Mouse (Mus musculus): ENCODE measurements around the gene Lrba. TPM values are rescaled to one million over a fixed set of nuclear protein-coding genes. Genes with fewer than 3 reads are reported as not detected.
A peak's percentile ranks its signal among the peaks of the same experiment; 100 is the strongest.

Gene Lrba
- total and polyA plus RNA-seq, 3 experiments, result 9.7 to 24.3 (median 22.5) TPM

DNA sequence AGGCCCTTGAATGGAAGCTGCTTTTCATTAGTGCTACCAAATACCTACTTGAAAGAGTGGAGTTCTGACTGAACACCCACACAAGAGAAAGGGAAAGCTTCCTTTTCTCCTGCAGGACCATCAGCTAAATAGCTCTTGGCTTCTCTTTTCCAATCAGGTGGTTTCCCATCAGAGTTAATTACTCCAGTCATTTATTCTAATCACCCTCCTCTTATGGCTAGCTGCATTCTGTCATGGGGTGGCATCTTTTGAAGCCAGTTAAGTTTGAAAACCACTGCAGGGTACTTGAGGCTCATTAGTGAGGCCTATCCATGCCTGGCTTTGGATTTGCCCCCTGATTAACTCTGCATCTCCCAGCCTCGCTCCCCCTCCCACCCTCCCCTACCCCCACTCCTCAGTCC lies 476.7 kb downstream of the Lrba start:
- no peak for TF ChIP-seq EP300 (IDR thresholded peaks at IDR 0.05; ENCODE audit: insufficient read depth, low read depth, low read length)
- TF ChIP-seq CTCF (IDR thresholded peaks at IDR 0.05), result no peak
- TF ChIP-seq POLR2A (IDR thresholded peaks at IDR 0.05; ENCODE audit: insufficient read depth, low read depth, low read length), result no peak
- Histone ChIP-seq H3K4me3 (no peak overlapping the region), H3K36me3 (ENCODE audit: control insufficient read depth, insufficient read depth, low read length) (no peaks in the 10 kb centered on the region), H3K27me3 (ENCODE audit: control insufficient read depth, insufficient read depth, low read length) (no peaks in the 10 kb centered on the region), H3K27ac (no peak overlapping the region), H3K79me2 (replicated peaks; ENCODE audit: control insufficient read depth, insufficient read depth, low read length) (no peaks in the 10 kb centered on the region), H3K9ac (ENCODE audit: low read depth, low read length) (no peak overlapping the region), H3K4me1 (ENCODE audit: control insufficient read depth, insufficient read depth, low read length) (no peaks in the 10 kb centered on the region)
- WGBS, result 76% methylated on average over 1 of the region's 1 CpGs
- no peak for DNase-seq
- intact Hi-C loops (cut with DNase I), result no loop called here

DNA sequence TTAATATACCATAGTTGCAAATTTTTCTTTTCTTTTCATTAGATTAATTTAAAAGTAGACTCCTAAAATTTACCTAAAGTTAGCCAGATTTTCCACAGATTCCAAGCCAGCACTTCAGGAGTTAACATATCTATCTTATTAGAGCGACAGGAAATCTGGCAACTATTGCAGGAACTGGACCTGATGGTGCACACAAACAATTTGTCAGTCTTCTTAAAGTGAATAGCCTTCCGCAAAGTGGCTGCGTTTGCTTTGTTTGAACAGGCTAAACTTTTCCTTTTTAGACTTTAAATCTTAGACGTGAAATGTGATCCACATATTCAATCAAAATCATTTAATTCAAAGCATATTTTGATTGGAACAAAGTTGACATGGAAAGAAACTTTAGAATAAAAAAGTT lies 485.0 kb downstream of the Lrba start:
- H3K9ac ChIP-seq (ENCODE audit: low read depth, low read length), result no peak overlapping the region
- no peaks in the 10 kb centered on the region for H3K4me1 ChIP-seq (ENCODE audit: control insufficient read depth, insufficient read depth, low read length)
- no peak overlapping the region for H3K4me3 ChIP-seq
- intact Hi-C loops (cut with DNase I), result no loop called here
- H3K27ac ChIP-seq, result peak overlapping the region; percentile 19; the same call in 1 of the 2 replicates
- 29% methylated on average over 4 of the region's 4 CpGs for WGBS
- no peaks in the 10 kb centered on the region for H3K36me3 ChIP-seq (ENCODE audit: control insufficient read depth, insufficient read depth, low read length)
- H3K79me2 ChIP-seq (replicated peaks; ENCODE audit: control insufficient read depth, insufficient read depth, low read length), result no peaks in the 10 kb centered on the region
- DNase-seq, result no peak
- no peak for TF ChIP-seq POLR2A (IDR thresholded peaks at IDR 0.05; ENCODE audit: insufficient read depth, low read depth, low read length)
- TF ChIP-seq EP300 (IDR thresholded peaks at IDR 0.05; ENCODE audit: insufficient read depth, low read depth, low read length), result no peak
- TF ChIP-seq CTCF (IDR thresholded peaks at IDR 0.05), result no peak
- H3K27me3 ChIP-seq (ENCODE audit: control insufficient read depth, insufficient read depth, low read length), result no peaks in the 10 kb centered on the region

- Histone ChIP-seq H3K27me3 (ENCODE audit: control insufficient read depth, insufficient read depth, low read length) (no peaks in the 10 kb centered on the region), H3K4me3 (no peak overlapping the region), H3K4me1 (ENCODE audit: control insufficient read depth, insufficient read depth, low read length) (no peaks in the 10 kb centered on the region), H3K79me2 (replicated peaks; ENCODE audit: control insufficient read depth, insufficient read depth, low read length) (no peaks in the 10 kb centered on the region), H3K27ac (no peak overlapping the region), H3K36me3 (ENCODE audit: control insufficient read depth, insufficient read depth, low read length) (no peaks in the 10 kb centered on the region), H3K9ac (ENCODE audit: low read depth, low read length) (no peak overlapping the region)
- 60% methylated on average over 1 of the region's 1 CpGs for WGBS
- intact Hi-C loops (cut with DNase I), result no loop called here
- TF ChIP-seq CTCF (IDR thresholded peaks at IDR 0.05) (no peak), EP300 (IDR thresholded peaks at IDR 0.05; ENCODE audit: insufficient read depth, low read depth, low read length) (no peak), POLR2A (IDR thresholded peaks at IDR 0.05; ENCODE audit: insufficient read depth, low read depth, low read length) (no peak)
- DNase-seq, result no peak
Measured at GRCm38 (mm10) chr3:86711530-86711929, 487.1 kb downstream of the Lrba start.

DNA sequence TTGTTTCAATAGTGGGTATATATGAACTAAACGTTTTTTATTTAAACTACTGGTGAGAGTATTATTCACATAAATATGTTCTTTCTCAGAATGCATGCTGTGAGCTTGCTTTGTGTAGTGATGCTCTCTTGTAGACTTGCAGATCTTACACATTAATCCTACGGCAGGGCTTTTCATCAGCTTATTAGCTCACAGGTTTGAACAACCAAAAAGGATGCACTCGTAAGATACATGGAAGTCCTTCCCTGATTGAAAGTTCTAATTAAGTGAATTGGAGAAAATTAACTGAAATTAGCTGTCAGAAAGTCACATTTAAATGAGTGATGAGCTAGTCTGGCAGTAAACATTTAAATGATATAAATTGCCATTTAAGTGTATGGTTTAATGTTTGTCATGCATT lies 488.3 kb downstream of the Lrba start:
- H3K79me2 ChIP-seq (replicated peaks; ENCODE audit: control insufficient read depth, insufficient read depth, low read length), result no peaks in the 10 kb centered on the region
- H3K27ac ChIP-seq, result no peak overlapping the region
- no peaks in the 10 kb centered on the region for H3K4me1 ChIP-seq (ENCODE audit: control insufficient read depth, insufficient read depth, low read length)
- WGBS, result 77% methylated on average over 3 of the region's 3 CpGs
- no peak overlapping the region for H3K9ac ChIP-seq (ENCODE audit: low read depth, low read length)
- no peak overlapping the region for H3K4me3 ChIP-seq
- H3K36me3 ChIP-seq (ENCODE audit: control insufficient read depth, insufficient read depth, low read length), result no peaks in the 10 kb centered on the region
- TF ChIP-seq POLR2A (IDR thresholded peaks at IDR 0.05; ENCODE audit: insufficient read depth, low read depth, low read length), result no peak
- no peak for TF ChIP-seq EP300 (IDR thresholded peaks at IDR 0.05; ENCODE audit: insufficient read depth, low read depth, low read length)
- no peak for TF ChIP-seq CTCF (IDR thresholded peaks at IDR 0.05)
- no peak for DNase-seq
- intact Hi-C loops (cut with DNase I), result no loop called here
- no peaks in the 10 kb centered on the region for H3K27me3 ChIP-seq (ENCODE audit: control insufficient read depth, insufficient read depth, low read length)

DNA sequence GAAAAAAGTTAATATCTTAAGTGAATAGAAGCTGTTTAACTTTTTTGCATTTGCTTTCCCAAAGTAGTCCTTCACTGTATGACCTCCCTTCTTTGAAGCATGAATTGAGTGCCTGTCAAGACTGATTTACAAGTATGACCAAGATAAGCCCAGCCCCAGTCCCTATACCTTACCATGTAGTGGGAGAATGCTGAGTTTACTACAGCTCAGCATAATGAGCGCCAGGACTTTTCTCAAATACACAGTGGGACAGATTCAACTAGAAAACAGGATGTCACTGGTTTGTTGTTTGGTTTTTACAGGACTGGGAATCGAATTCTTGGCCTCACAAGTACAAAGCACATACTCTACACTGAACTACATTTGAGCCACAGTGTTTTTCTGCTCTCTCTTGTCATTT lies 490.0 kb downstream of the Lrba start:
- H3K79me2 ChIP-seq (replicated peaks; ENCODE audit: control insufficient read depth, insufficient read depth, low read length), result no peaks in the 10 kb centered on the region
- no peaks in the 10 kb centered on the region for H3K4me1 ChIP-seq (ENCODE audit: control insufficient read depth, insufficient read depth, low read length)
- DNase-seq, result no peak
- intact Hi-C loops (cut with DNase I), result no loop called here
- H3K36me3 ChIP-seq (ENCODE audit: control insufficient read depth, insufficient read depth, low read length), result no peaks in the 10 kb centered on the region
- TF ChIP-seq POLR2A (IDR thresholded peaks at IDR 0.05; ENCODE audit: insufficient read depth, low read depth, low read length) (no peak), CTCF (IDR thresholded peaks at IDR 0.05) (no peak), EP300 (IDR thresholded peaks at IDR 0.05; ENCODE audit: insufficient read depth, low read depth, low read length) (no peak)
- no peak overlapping the region for H3K4me3 ChIP-seq
- H3K27ac ChIP-seq, result no peak overlapping the region
- H3K27me3 ChIP-seq (ENCODE audit: control insufficient read depth, insufficient read depth, low read length), result no peaks in the 10 kb centered on the region
- 68% methylated on average over 2 of the region's 2 CpGs for WGBS
- no peak overlapping the region for H3K9ac ChIP-seq (ENCODE audit: low read depth, low read length)

GRCm38 (mm10) chr3:86723415-86724298 lies 499.2 kb downstream of the Lrba start:
- Histone ChIP-seq H3K27me3 (ENCODE audit: control insufficient read depth, insufficient read depth, low read length) (peaks cover 1% of the 10 kb centered on the region; the same call in 1 of the 2 replicates), H3K4me3 (no peak overlapping the region), H3K9ac (ENCODE audit: low read depth, low read length) (no peak overlapping the region), H3K27ac (no peak overlapping the region), H3K36me3 (ENCODE audit: control insufficient read depth, insufficient read depth, low read length) (no peaks in the 10 kb centered on the region), H3K4me1 (ENCODE audit: control insufficient read depth, insufficient read depth, low read length) (no peaks in the 10 kb centered on the region), H3K79me2 (replicated peaks; ENCODE audit: control insufficient read depth, insufficient read depth, low read length) (no peaks in the 10 kb centered on the region)
- TF ChIP-seq CTCF (IDR thresholded peaks at IDR 0.05) (no peak), EP300 (IDR thresholded peaks at IDR 0.05; ENCODE audit: insufficient read depth, low read depth, low read length) (no peak), POLR2A (IDR thresholded peaks at IDR 0.05; ENCODE audit: insufficient read depth, low read depth, low read length) (no peak)
- WGBS, result 33% methylated on average over 9 of the region's 9 CpGs
- intact Hi-C loops (cut with DNase I), result no loop called here
- no peak for DNase-seq
